Comparison of ENCODE assay signal across 24 mouse cellular contexts in genomic region chr9:9267606-9268601, GRCm38 (mm10). TPM values are rescaled to one million over a fixed set of nuclear protein-coding genes. Genes with fewer than 3 reads are reported as not detected.
DNase-seq lines count a peak whose midpoint lies in the region; ATAC-seq and TF ChIP-seq lines count a peak whose summit lies in the region.
"Had no signal": no experiment of that assay in that cellular context is flagged by ENCODE, and none has a peak within 500 bp of the region (broad histone marks: within the 10 kb centered on the region; RNA-seq: fewer than 3 reads in every experiment).

No protein-coding gene starts in this region.

- no peaks in the 10 kb centered on the region for H3K9me3 ChIP-seq in kidney, embryonic 15.5 days (replicated peaks)
- H3K9me3 ChIP-seq in ES-Bruce4 (replicated peaks; ENCODE audit: control insufficient read depth, insufficient read depth, low read length, poor library complexity, severe bottlenecking): peaks cover 11% of the 10 kb centered on the region
- no peaks in the 10 kb centered on the region for H3K9me3 ChIP-seq in intestine, embryonic 16.5 days (ENCODE audit: control insufficient read depth, low read length)
- H3K9me3 ChIP-seq: forebrain, embryonic 15.5 days; limb, embryonic 13.5 days; liver, embryonic 15.5 days; neural tube, embryonic 13.5 days; stomach, embryonic 15.5 days had no signal

- DNase-seq in adrenal gland, postnatal 10 days: peak; percentile 8
- DNase-seq in adrenal gland, adult 8-10 months: no peak
- peak; percentile 24 for DNase-seq in kidney, adult 9 months
- DNase-seq in cerebellum, postnatal 14 days: no peak
- DNase-seq in T-cell, adult 2 months (ENCODE audit: low spot score): no peak
- DNase-seq: cerebellum, adult 18-20 months; cerebellum, postnatal 36 days; kidney, postnatal 4 days; midbrain, embryonic 14.5 days; thymus, adult 18-20 months; thymus, postnatal 36 days had no signal

- 0 out of 2 replicates have a peak, but pooled peaks have one; percentile 20 for TF ChIP-seq EP300 in ES-Bruce4 (IDR thresholded peaks at IDR 0.05; ENCODE audit: insufficient read depth, low read depth, low read length)

- no peak for TF ChIP-seq CTCF in ES-Bruce4 (IDR thresholded peaks at IDR 0.05; ENCODE audit: low read depth, low read length)

- no peaks in the 10 kb centered on the region for H3K4me1 ChIP-seq in kidney, embryonic 15.5 days
- peaks cover 5% of the 10 kb centered on the region for H3K4me1 ChIP-seq in ES-Bruce4 (ENCODE audit: control insufficient read depth, insufficient read depth, low read length)
- H3K4me1 ChIP-seq in intestine, embryonic 16.5 days (ENCODE audit: control insufficient read depth, insufficient read depth, low read length): no peaks in the 10 kb centered on the region
- H3K4me1 ChIP-seq: limb, embryonic 13.5 days; liver, embryonic 15.5 days; neural tube, embryonic 13.5 days; stomach, embryonic 15.5 days had no signal

- no peak overlapping the region for H3K27ac ChIP-seq in kidney, embryonic 15.5 days
- H3K27ac ChIP-seq in ES-Bruce4 (ENCODE audit: insufficient read depth, low read length): peak overlapping the region; percentile 96
- H3K27ac ChIP-seq in intestine, embryonic 16.5 days (ENCODE audit: low read length): no peak overlapping the region
- H3K27ac ChIP-seq: forebrain, embryonic 15.5 days; limb, embryonic 13.5 days; liver, embryonic 15.5 days; neural tube, embryonic 13.5 days; stomach, embryonic 15.5 days had no signal

- no peak for ATAC-seq in kidney, embryonic 15.5 days (replicated peaks; ENCODE audit: low FRiP score)
- peak; percentile 87 for ATAC-seq in intestine, embryonic 16.5 days
- ATAC-seq: hindbrain, embryonic 16.5 days; lung, postnatal 0 days had no signal

- no peak overlapping the region for H3K4me3 ChIP-seq in kidney, embryonic 15.5 days (replicated peaks)
- H3K4me3 ChIP-seq in ES-Bruce4 (ENCODE audit: low read depth, low read length): no peak overlapping the region
- no peak overlapping the region for H3K4me3 ChIP-seq in intestine, embryonic 16.5 days (ENCODE audit: low read length)
- H3K4me3 ChIP-seq: forebrain, embryonic 15.5 days; limb, embryonic 13.5 days; liver, embryonic 15.5 days; neural tube, embryonic 13.5 days; stomach, embryonic 15.5 days had no signal

- H3K9ac ChIP-seq in kidney, embryonic 15.5 days: no peak overlapping the region
- H3K9ac ChIP-seq in ES-Bruce4 (ENCODE audit: low read depth, poor library complexity, severe bottlenecking): no peak overlapping the region
- no peak overlapping the region for H3K9ac ChIP-seq in intestine, embryonic 16.5 days (ENCODE audit: low read depth, low read length)
- H3K9ac ChIP-seq: forebrain, embryonic 15.5 days; limb, embryonic 13.5 days; liver, embryonic 15.5 days; neural tube, embryonic 13.5 days; stomach, embryonic 15.5 days had no signal

- no peaks in the 10 kb centered on the region for H3K36me3 ChIP-seq in kidney, embryonic 15.5 days
- no peaks in the 10 kb centered on the region for H3K36me3 ChIP-seq in ES-Bruce4 (ENCODE audit: control insufficient read depth, insufficient read depth, low read length, poor library complexity, severe bottlenecking)
- no peaks in the 10 kb centered on the region for H3K36me3 ChIP-seq in intestine, embryonic 16.5 days (ENCODE audit: control insufficient read depth, insufficient read depth, low read length)
- H3K36me3 ChIP-seq: forebrain, embryonic 15.5 days; limb, embryonic 13.5 days; liver, embryonic 15.5 days; neural tube, embryonic 13.5 days; stomach, embryonic 15.5 days had no signal

- no peak for TF ChIP-seq POLR2A in ES-Bruce4 (IDR thresholded peaks at IDR 0.05; ENCODE audit: insufficient read depth, low read length)

- 85% methylated on average over 6 of the region's 6 CpGs for WGBS in kidney, embryonic 15.5 days
- WGBS in intestine, embryonic 16.5 days: 75% methylated on average over 6 of the region's 6 CpGs

- no peaks in the 10 kb centered on the region for H3K27me3 ChIP-seq in kidney, embryonic 15.5 days
- no peaks in the 10 kb centered on the region for H3K27me3 ChIP-seq in ES-Bruce4 (ENCODE audit: control insufficient read depth, insufficient read depth, low read length, poor library complexity, severe bottlenecking)
- no peaks in the 10 kb centered on the region for H3K27me3 ChIP-seq in intestine, embryonic 16.5 days (replicated peaks; ENCODE audit: control insufficient read depth, insufficient read depth, low read length)
- H3K27me3 ChIP-seq: forebrain, embryonic 15.5 days; limb, embryonic 13.5 days; liver, embryonic 15.5 days; neural tube, embryonic 13.5 days; stomach, embryonic 15.5 days had no signal

- no peak overlapping the region for H3K4me2 ChIP-seq in kidney, embryonic 15.5 days
- no peak overlapping the region for H3K4me2 ChIP-seq in intestine, embryonic 16.5 days (ENCODE audit: low read depth, low read length)
- H3K4me2 ChIP-seq: forebrain, embryonic 15.5 days; heart, embryonic 11.5 days; limb, embryonic 13.5 days; liver, embryonic 15.5 days; neural tube, embryonic 13.5 days; stomach, embryonic 15.5 days had no signal

RNA-seq across cellular contexts. Expression of gene Arhgap42, which starts 29.0 kb away (rescaled TPM):
- 10 to 100 TPM; 20.0 to 21.9 TPM for total RNA-seq in adrenal gland, postnatal 10 days (2021)
- 10 to 100 TPM; 20.5 to 41.4 (median 27.8) TPM for total RNA-seq in adrenal gland, adult 8-10 months (2022)
- polyA plus RNA-seq in kidney, embryonic 15.5 days (2015; fragmentation: Nextera tagmentation; extraction: Ambion mirVana): 43.5 and 46.8 TPM in 2 replicates
- 15.5 and 16.1 TPM in 2 replicates for polyA plus RNA-seq in ES-Bruce4 (2011; ENCODE audit: insufficient read depth, insufficient read length, low read depth, missing spikeins)
- 28.9 and 30.5 TPM in 2 replicates for polyA plus RNA-seq in intestine, embryonic 16.5 days (2015; fragmentation: Nextera tagmentation; extraction: Ambion mirVana)
- total RNA-seq: granulocyte monocyte progenitor cell, adult 5-6 weeks; MEL had no signal

Comparison
In these comparisons a context has a peak if more than half of its experiments do, and no peak if none do; other contexts are left out.
1. DNase-seq: peak in adrenal gland, postnatal 10 days (single experiment) and kidney, adult 9 months (single experiment); none in adrenal gland, adult 8-10 months (single experiment), cerebellum, postnatal 14 days (0 of 2) and T-cell, adult 2 months (single experiment).